Mouse (Mus musculus) ES-E14 (cell line): Measurements from ENCODE around the gene Trpm3. TPM values are rescaled to one million over a fixed set of nuclear protein-coding genes. Genes with fewer than 3 reads are reported as not detected.

Experiments
- DNase-seq: peaks from one replicate; pipeline ENCODE4 v3.0.0-alpha.2; 2013; ENCODE audit warnings: low read depth, low spot score
- H3K27ac ChIP-seq: 2 replicates; pipeline ENCODE4 v1.5.1; 2012; ENCODE audit warnings: low read depth, mild to moderate bottlenecking, low read length, moderate library complexity, mixed read lengths; ENCODE audit not compliant: poor library complexity, insufficient read depth, severe bottlenecking
- H3K36me3 ChIP-seq: 2 replicates; pipeline ENCODE4 v1.6.1; 2012; ENCODE audit warnings: mild to moderate bottlenecking, low read length, moderate library complexity, mixed read lengths; ENCODE audit not compliant: control insufficient read depth, poor library complexity, insufficient read depth, severe bottlenecking
- H3K4me1 ChIP-seq, 2 experiments: fragments of 150-350 bp in 1 of 2; sonication (generic) in 1 of 2; 2 replicates each; pipeline ENCODE4 v1.6.1; 2012; ENCODE audit warnings: low read length in 2 of 2, mild to moderate bottlenecking in 1 of 2, mixed read lengths in 1 of 2; ENCODE audit not compliant: control insufficient read depth in 2 of 2, insufficient read depth in 2 of 2, poor library complexity in 1 of 2
- H3K4me3 ChIP-seq, 2 experiments: fragments of 150-350 bp in 1 of 2; sonication (generic) in 1 of 2; 2 replicates each; pipeline ENCODE4 v1.5.1; 2012; ENCODE audit warnings: low read length in 2 of 2, low read depth in 1 of 2, mild to moderate bottlenecking in 1 of 2, mixed read lengths in 1 of 2; ENCODE audit not compliant: insufficient read depth in 1 of 2, poor library complexity in 1 of 2, severe bottlenecking in 1 of 2
- H3K9ac ChIP-seq: 2 replicates; pipeline ENCODE4 v1.6.1; 2012; ENCODE audit warnings: low read depth, mild to moderate bottlenecking, low read length, mixed read lengths; ENCODE audit not compliant: poor library complexity, insufficient read depth, severe bottlenecking
- H3K9me3 ChIP-seq: fragments of 150-350 bp; sonication (generic); 2 replicates; pipeline ENCODE4 v1.6.1; 2012; ENCODE audit warnings: low read depth, mild to moderate bottlenecking, low read length; ENCODE audit not compliant: control insufficient read depth, insufficient read depth
- CHD2 ChIP-seq: IDR thresholded peaks from 2 replicates; pipeline ENCODE4 v1.6.1; 2014; ENCODE audit warnings: mild to moderate bottlenecking, low read depth, low read length, inconsistent platforms
- HCFC1 ChIP-seq: IDR thresholded peaks from 2 replicates; pipeline ENCODE4 v1.6.1; 2012; ENCODE audit warnings: low read length, inconsistent platforms, borderline replicate concordance; ENCODE audit not compliant: insufficient read depth
- MAFK ChIP-seq: IDR thresholded peaks from 2 replicates; pipeline ENCODE4 v1.6.1; 2014; ENCODE audit warnings: mild to moderate bottlenecking, low read depth, low read length, inconsistent platforms; ENCODE audit not compliant: insufficient read depth
- ZC3H11A ChIP-seq: IDR thresholded peaks from 2 replicates; pipeline ENCODE4 v1.6.1; 2012; ENCODE audit warnings: low read depth, mild to moderate bottlenecking, inconsistent platforms, low read length, borderline replicate concordance
- ZNF384 ChIP-seq: IDR thresholded peaks from 2 replicates; pipeline ENCODE4 v1.6.1; 2012; ENCODE audit warnings: low read depth, low read length, inconsistent platforms
- in situ Hi-C, 2 experiments: fragments of 600-800 bp; cut with MboI; formaldehyde crosslinking; loops; one replicate each; pipeline ENCODE4 v1.15.1; 2025; ENCODE audit warnings: low sequenced_read_pairs in 2 of 2, inconsistent platforms in 1 of 2; ENCODE audit not compliant: unreplicated experiment in 2 of 2
- total RNA-seq: library from RNA; depleted of rRNA; stranded (reverse); fragments of 300-350 nt; gene quantifications from 2 replicates; pipeline ENCODE4 v1.2.3, GENCODE M21; 2012

Trpm3 gene
- total RNA-seq, 1 experiment: 0.22 TPM

DNA sequence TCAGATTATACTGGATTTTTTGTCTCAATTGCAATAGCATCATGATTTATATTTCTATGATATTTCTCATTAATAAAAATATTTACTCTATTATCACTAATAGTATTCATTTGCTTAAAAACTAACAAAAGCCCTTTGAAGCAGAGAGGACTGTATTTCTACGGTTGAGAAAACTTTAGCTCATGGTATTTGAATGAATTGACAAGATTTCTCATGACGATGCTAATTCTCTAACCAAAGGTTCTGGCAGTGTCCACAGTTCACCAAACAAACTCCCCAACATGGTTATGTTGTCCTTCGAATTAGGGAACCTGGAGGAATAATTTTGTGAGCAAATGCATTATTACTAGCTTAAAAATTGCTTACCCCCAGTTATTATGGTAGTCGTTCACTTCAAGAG lies 526.6 kb downstream of the Trpm3 start:
- in situ Hi-C loops: no loop called here

GRCm38 (mm10) chr19:22670222-22670621 lies 531.4 kb downstream of the Trpm3 start:
- Histone ChIP-seq H3K4me1 (no peaks in the 10 kb centered on the region), H3K9me3 (no peaks in the 10 kb centered on the region), H3K9ac (no peak overlapping the region), H3K27ac (no peak overlapping the region), H3K4me3 (no peak overlapping the region), H3K36me3 (no peaks in the 10 kb centered on the region)
- TF ChIP-seq ZC3H11A: no peak
- TF ChIP-seq CHD2: no peak
- TF ChIP-seq HCFC1: no peak
- TF ChIP-seq ZNF384: no peak
- TF ChIP-seq MAFK: no peak
- in situ Hi-C loops: no loop called here
- DNase-seq: no peak

More for the DNA sequence above, 526.6 kb downstream of the Trpm3 start:
- no peak for TF ChIP-seq HCFC1
- no peak for TF ChIP-seq ZNF384
- no peak for TF ChIP-seq CHD2
- no peak for TF ChIP-seq ZC3H11A
- no peak for TF ChIP-seq MAFK
- H3K9ac ChIP-seq: no peak overlapping the region
- no peaks in the 10 kb centered on the region for H3K36me3 ChIP-seq
- H3K9me3 ChIP-seq: no peaks in the 10 kb centered on the region
- H3K27ac ChIP-seq: no peak overlapping the region
- no peak overlapping the region for H3K4me3 ChIP-seq
- no peak for DNase-seq
- H3K4me1 ChIP-seq: no peaks in the 10 kb centered on the region

GRCm38 (mm10) chr19:22672892-22673291 lies 534.0 kb downstream of the Trpm3 start:
- no peaks in the 10 kb centered on the region for H3K4me1 ChIP-seq
- no peak overlapping the region for H3K9ac ChIP-seq
- TF ChIP-seq HCFC1: no peak
- no peak for TF ChIP-seq ZNF384
- TF ChIP-seq CHD2: no peak
- no peak for TF ChIP-seq ZC3H11A
- no peak for TF ChIP-seq MAFK
- no peak overlapping the region for H3K27ac ChIP-seq
- no peaks in the 10 kb centered on the region for H3K36me3 ChIP-seq
- no peak overlapping the region for H3K4me3 ChIP-seq
- in situ Hi-C loops: no loop called here
- H3K9me3 ChIP-seq: no peaks in the 10 kb centered on the region
- DNase-seq: no peak

- Histone ChIP-seq H3K4me3 (no peak overlapping the region), H3K4me1 (no peaks in the 10 kb centered on the region), H3K36me3 (no peaks in the 10 kb centered on the region), H3K9ac (no peak overlapping the region), H3K9me3 (no peaks in the 10 kb centered on the region), H3K27ac (no peak overlapping the region)
- in situ Hi-C loops: no loop called here
- no peak for TF ChIP-seq HCFC1
- TF ChIP-seq ZC3H11A: no peak
- no peak for TF ChIP-seq MAFK
- TF ChIP-seq ZNF384: no peak
- TF ChIP-seq CHD2: no peak
- no peak for DNase-seq
Observed at GRCm38 (mm10) chr19:22676206-22676605, 537.4 kb downstream of the Trpm3 start.

GRCm38 (mm10) chr19:22682238-22682637 lies 543.4 kb downstream of the Trpm3 start:
- Histone ChIP-seq H3K27ac (no peak overlapping the region), H3K9me3 (no peaks in the 10 kb centered on the region), H3K4me3 (no peak overlapping the region), H3K4me1 (no peaks in the 10 kb centered on the region), H3K9ac (no peak overlapping the region), H3K36me3 (no peaks in the 10 kb centered on the region)
- in situ Hi-C loops: no loop called here
- DNase-seq: no peak
- TF ChIP-seq CHD2 (no peak), ZNF384 (no peak), HCFC1 (no peak)
